Mouse (Mus musculus) T-helper 1 cell (primary cell): Measurements from ENCODE around the gene Ptpn18.
"Not testable (repeated sequence)": the region's sequence is repeated elsewhere in the genome, so short reads cannot be mapped to it uniquely, and the experiment has no call there.

Experiments used
- in situ Hi-C: fragments of 300-600 bp; cut with MboI, MseI; formaldehyde crosslinking; loops from one replicate; pipeline ENCODE4 v1.15.1; 2025; ENCODE audit warnings: high pct_unique_total_duplicates

Ptpn18 gene

GRCm38 (mm10) chr1:34513068-34513467, 53.5 kb downstream of the Ptpn18 start:
- in situ Hi-C loops, result loop anchor here (5.0 kb wide), 1 partner anchor 39 kb away; no protein-coding TSS in a partner anchor

DNA sequence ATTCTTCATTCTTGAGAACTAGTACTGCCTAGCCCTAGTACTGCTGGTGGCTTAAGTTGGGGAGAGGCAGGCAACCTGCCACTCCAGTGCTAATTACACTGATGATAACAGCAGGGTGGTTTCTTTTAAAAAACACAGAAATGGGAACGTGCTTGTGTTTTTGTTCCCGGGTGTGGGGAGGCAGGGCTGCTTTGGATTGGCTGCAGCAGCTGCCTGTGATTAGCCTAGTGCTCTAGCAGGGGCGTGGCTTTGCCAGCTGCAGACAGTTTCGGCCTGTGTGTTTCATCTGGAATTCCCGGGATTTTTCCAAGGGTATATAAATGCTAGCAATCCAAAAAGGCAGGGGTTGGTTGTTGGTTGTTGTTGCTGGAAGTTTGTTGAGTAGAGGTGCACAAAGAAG, 57.0 kb downstream of the Ptpn18 start:
- in situ Hi-C loops, result no loop called here

DNA sequence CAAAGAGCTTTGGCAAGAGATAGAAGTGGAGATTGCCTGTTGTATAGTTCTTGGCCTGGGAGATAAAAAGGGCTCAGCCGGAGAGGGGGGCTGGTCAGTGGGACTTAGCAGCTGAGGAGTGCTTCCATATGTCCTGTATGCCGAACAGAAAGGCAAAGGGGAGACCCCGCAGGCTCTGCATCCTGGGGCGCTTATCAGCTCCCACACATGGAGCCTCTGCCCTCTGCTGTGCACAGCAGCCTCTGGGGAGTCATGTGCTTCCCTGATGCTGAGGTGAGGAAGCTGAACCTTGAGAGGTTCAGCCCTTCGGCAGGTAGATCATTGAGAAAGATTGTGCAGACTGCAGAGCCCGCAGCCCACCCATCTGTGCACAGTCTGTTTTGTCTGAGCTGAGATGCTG, 57.7 kb downstream of the Ptpn18 start:
- in situ Hi-C loops, result not testable (repeated sequence)

DNA sequence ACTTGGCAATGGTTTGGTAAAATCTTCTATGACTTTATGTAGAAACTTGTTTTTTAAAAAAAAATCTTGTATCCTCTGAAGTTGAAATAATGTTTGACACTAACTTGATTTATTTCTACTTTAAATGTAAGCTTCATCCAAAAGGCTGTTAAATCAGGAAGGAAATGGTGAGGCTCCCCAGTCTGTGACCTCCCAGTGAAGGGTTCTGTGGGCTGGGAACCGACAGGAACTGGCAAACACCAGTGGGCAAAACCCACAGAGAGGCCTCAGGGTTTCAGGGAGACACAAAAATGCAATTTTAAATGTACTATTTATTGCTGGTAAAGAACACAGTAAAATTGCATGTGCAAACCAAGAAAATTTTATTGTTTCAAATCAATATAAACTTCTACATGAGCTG, 58.2 kb downstream of the Ptpn18 start:
- in situ Hi-C loops, result not testable (repeated sequence)

DNA sequence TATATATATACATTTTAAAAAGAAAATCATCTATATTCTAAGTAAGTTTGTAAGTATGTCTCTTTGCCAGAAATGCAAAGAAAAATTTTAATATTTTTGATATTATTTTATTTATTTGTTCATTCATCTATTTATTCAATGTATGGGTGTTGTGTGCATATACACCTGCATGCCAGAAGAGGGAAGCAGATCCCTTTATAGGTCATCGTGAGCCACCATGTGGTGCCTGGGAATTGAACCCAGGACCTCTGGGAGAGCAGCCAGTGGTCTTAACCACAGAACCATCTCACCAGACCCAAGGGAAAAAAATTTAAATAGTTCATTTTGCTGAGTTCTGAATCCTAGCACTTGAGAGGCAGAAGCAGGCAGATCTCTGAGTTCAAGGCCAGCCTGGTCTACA, 58.7 kb downstream of the Ptpn18 start:
- in situ Hi-C loops, result no loop called here

DNA sequence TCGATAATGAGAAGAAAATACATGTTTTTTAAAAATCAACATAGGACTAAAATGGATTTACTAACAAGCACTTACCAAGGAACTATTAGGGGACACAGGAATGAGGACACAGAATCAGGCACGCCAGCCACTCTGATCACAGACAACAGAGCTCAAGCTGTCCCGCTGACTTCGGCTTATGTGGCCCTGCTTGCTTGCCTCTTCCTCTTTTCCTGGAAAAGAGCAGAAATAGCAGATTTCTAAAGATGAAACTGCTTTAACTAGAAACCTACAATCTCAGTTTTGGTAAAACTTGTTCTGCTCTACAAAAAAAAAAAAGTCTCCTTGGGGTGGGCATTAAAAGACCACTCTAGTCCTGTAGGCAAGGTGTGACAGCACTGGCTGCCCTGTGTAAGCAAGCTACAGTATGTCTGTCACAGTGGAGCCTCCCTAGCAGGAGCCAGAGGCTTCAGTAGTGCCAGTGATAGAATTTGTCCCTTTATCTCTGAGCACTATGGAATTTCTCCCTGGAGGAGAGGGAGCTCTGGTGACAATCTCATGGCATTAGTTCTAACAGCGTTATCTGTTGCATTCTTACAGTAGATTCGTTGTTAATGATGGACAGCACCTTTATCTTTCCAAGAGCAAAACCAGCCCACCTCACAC, 62.8 kb downstream of the Ptpn18 start:
- in situ Hi-C loops, result loop anchor here (5.0 kb wide), 1 partner anchor 75 kb away; no protein-coding TSS in a partner anchor

DNA sequence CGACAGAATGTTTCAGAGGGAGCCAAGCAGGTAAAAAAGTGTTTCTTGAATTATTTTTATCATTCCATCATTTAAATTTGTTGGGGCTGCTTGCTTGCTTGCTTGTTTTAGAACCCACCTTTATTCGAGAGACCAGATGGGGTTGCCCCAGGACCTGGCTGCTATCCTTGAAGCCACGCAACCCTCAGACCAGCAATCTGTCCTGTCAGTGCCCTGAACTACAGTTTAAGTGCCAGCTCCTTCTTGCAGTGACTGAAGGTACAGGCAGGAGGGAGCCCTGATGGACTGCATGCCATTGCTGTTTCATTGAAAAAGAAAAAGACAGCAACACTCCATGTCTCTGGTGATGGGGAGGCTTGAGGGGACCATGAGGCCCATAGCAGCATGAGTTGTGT, 63.3 kb downstream of the Ptpn18 start:
- in situ Hi-C loops, result loop anchor here (5.0 kb wide), 1 partner anchor 74 kb away; no protein-coding TSS in a partner anchor

GRCm38 (mm10) chr1:34523647-34524046, 64.1 kb downstream of the Ptpn18 start:
- in situ Hi-C loops, result loop anchor here (5.0 kb wide), 1 partner anchor 74 kb away; no protein-coding TSS in a partner anchor
